Mouse (Mus musculus) induced T-regulatory cell, adult 2 months (primary cell): Measurements from ENCODE around the gene Sh3kbp1.

Source experiments
- DNase-seq: peaks from one replicate; pipeline ENCODE4 v3.0.0-alpha.2; 2012; ENCODE audit warnings: low read depth

Gene Sh3kbp1

GRCm38 (mm10) chrX:159744035-159744434, 117.0 kb downstream of the Sh3kbp1 start:
- DNase-seq = no peak

GRCm38 (mm10) chrX:159744620-159745019, 117.5 kb downstream of the Sh3kbp1 start:
- DNase-seq = no peak

GRCm38 (mm10) chrX:159751834-159752233, 124.8 kb downstream of the Sh3kbp1 start:
- peak; percentile 37 for DNase-seq

GRCm38 (mm10) chrX:159756261-159756660, 129.2 kb downstream of the Sh3kbp1 start:
- peak; percentile 49 for DNase-seq

- DNase-seq = peak; percentile 66
Observed at GRCm38 (mm10) chrX:159756901-159757821, 130.1 kb downstream of the Sh3kbp1 start.

GRCm38 (mm10) chrX:159757854-159758540, 130.9 kb downstream of the Sh3kbp1 start:
- peak; percentile 89 for DNase-seq

GRCm38 (mm10) chrX:159763801-159764200, 136.7 kb downstream of the Sh3kbp1 start:
- no peak for DNase-seq

GRCm38 (mm10) chrX:159765850-159766249, 138.8 kb downstream of the Sh3kbp1 start:
- DNase-seq = no peak

GRCm38 (mm10) chrX:159769005-159769404, 141.9 kb downstream of the Sh3kbp1 start:
- DNase-seq = peak; percentile 58

- peak; percentile 44 for DNase-seq
Observed at GRCm38 (mm10) chrX:159769773-159770172, 142.7 kb downstream of the Sh3kbp1 start.

- peak; percentile 22 for DNase-seq
Observed at GRCm38 (mm10) chrX:159772137-159772536, 145.1 kb downstream of the Sh3kbp1 start.

- no peak for DNase-seq
Observed at GRCm38 (mm10) chrX:159775042-159775441, 148.0 kb downstream of the Sh3kbp1 start.

- DNase-seq = no peak
Observed at GRCm38 (mm10) chrX:159778787-159779186, 151.7 kb downstream of the Sh3kbp1 start.

- no peak for DNase-seq
Observed at GRCm38 (mm10) chrX:159790516-159790915, 163.4 kb downstream of the Sh3kbp1 start.

GRCm38 (mm10) chrX:159795603-159796002, 168.5 kb downstream of the Sh3kbp1 start:
- DNase-seq = no peak

GRCm38 (mm10) chrX:159804371-159804770, 177.3 kb downstream of the Sh3kbp1 start:
- no peak for DNase-seq

- DNase-seq = peak; percentile 44
Observed at GRCm38 (mm10) chrX:159809510-159809909, 182.4 kb downstream of the Sh3kbp1 start.

GRCm38 (mm10) chrX:159810469-159810868, 183.4 kb downstream of the Sh3kbp1 start:
- no peak for DNase-seq

GRCm38 (mm10) chrX:159817508-159817907, 190.4 kb downstream of the Sh3kbp1 start:
- DNase-seq = no peak

- peak; percentile 67 for DNase-seq
Observed at GRCm38 (mm10) chrX:159828135-159828534, 201.1 kb downstream of the Sh3kbp1 start.

GRCm38 (mm10) chrX:159829192-159829852, 202.2 kb downstream of the Sh3kbp1 start:
- DNase-seq = peak; percentile 72

- no peak for DNase-seq
Observed at GRCm38 (mm10) chrX:159831176-159831575, 204.1 kb downstream of the Sh3kbp1 start.
